Comparison of ENCODE assay signal across 9 mouse cellular contexts in genomic region chr15:82921559-82921958, GRCm38 (mm10).
DNase-seq lines count a peak whose midpoint lies in the region; ATAC-seq and TF ChIP-seq lines count a peak whose summit lies in the region.
"Had no signal": no experiment of that assay in that cellular context is flagged by ENCODE, and none has a peak within 500 bp of the region (broad histone marks: within the 10 kb centered on the region; RNA-seq: fewer than 3 reads in every experiment).

No protein-coding gene starts in this region.

- DNase-seq in heart, adult 8-10 months (ENCODE audit: low spot score): no peak
- no peak for DNase-seq in lung, embryonic 14.5 days
- DNase-seq in lung, postnatal 36 days: no peak
- DNase-seq in thymus, postnatal 14 days: no peak
- no peak for DNase-seq in natural killer cell, adult 2 months (ENCODE audit: low spot score in 2 of 2)

- TF ChIP-seq CTCF in lung, embryonic 14.5 days (IDR thresholded peaks at IDR 0.05; ENCODE audit: low read depth): no peak

- H3K4me2 ChIP-seq in heart, embryonic 13.5 days: peak overlapping the region; percentile 66
- peak overlapping the region; percentile 45 for H3K4me2 ChIP-seq in lung, embryonic 14.5 days
- H3K4me2 ChIP-seq in forebrain, embryonic 16.5 days (ENCODE audit: low read length): peak overlapping the region; percentile 30
- peak overlapping the region; percentile 32; the same call in 1 of the 2 replicates for H3K4me2 ChIP-seq in midbrain, embryonic 15.5 days

- no peak for ATAC-seq in heart, embryonic 13.5 days (ENCODE audit: extremely low read depth, insufficient number of reproducible peaks, low FRiP score, low TSS enrichment)
- 0 out of 2 replicates have a peak, but pooled peaks have one; percentile 6 for ATAC-seq in lung, embryonic 14.5 days (ENCODE audit: insufficient read depth)
- ATAC-seq in forebrain, embryonic 16.5 days: peak; percentile 1
- 0 out of 2 replicates have a peak, but pooled peaks have one; percentile 1 for ATAC-seq in midbrain, embryonic 15.5 days (replicated peaks)

- WGBS in heart, embryonic 13.5 days: 28% methylated on average over 1 of the region's 1 CpGs
- 0% methylated on average over 1 of the region's 1 CpGs for WGBS in lung, embryonic 14.5 days
- 5% methylated on average over 1 of the region's 1 CpGs for WGBS in forebrain, embryonic 16.5 days
- WGBS in midbrain, embryonic 15.5 days: 18% methylated on average over 1 of the region's 1 CpGs

- 0 out of 2 replicates have a peak overlapping the region, but pooled peaks have one; percentile 43 for H3K27ac ChIP-seq in heart, embryonic 13.5 days (replicated peaks)
- 0 out of 2 replicates have a peak overlapping the region, but pooled peaks have one; percentile 72 for H3K27ac ChIP-seq in lung, embryonic 14.5 days (ENCODE audit: low read depth)
- peak overlapping the region; percentile 82 for H3K27ac ChIP-seq in forebrain, embryonic 16.5 days (ENCODE audit: low read length)
- H3K27ac ChIP-seq in midbrain, embryonic 15.5 days: peak overlapping the region; percentile 78
- H3K27ac ChIP-seq: liver, embryonic 14.5 days had no signal

- peaks cover 77% of the 10 kb centered on the region for H3K4me1 ChIP-seq in heart, embryonic 13.5 days
- peaks cover 58% of the 10 kb centered on the region for H3K4me1 ChIP-seq in lung, embryonic 14.5 days (ENCODE audit: insufficient read depth)
- peaks cover 79% of the 10 kb centered on the region for H3K4me1 ChIP-seq in forebrain, embryonic 16.5 days (replicated peaks; ENCODE audit: control insufficient read depth, insufficient read depth, low read length)
- peaks cover 97% of the 10 kb centered on the region for H3K4me1 ChIP-seq in midbrain, embryonic 15.5 days

- H3K9me3 ChIP-seq in heart, embryonic 13.5 days: no peaks in the 10 kb centered on the region
- H3K9me3 ChIP-seq in lung, embryonic 14.5 days (ENCODE audit: low read depth, low read length): no peaks in the 10 kb centered on the region
- H3K9me3 ChIP-seq in forebrain, embryonic 16.5 days (ENCODE audit: control insufficient read depth, low read length): no peaks in the 10 kb centered on the region
- H3K9me3 ChIP-seq in midbrain, embryonic 15.5 days: no peaks in the 10 kb centered on the region

- no peaks in the 10 kb centered on the region for H3K36me3 ChIP-seq in heart, embryonic 13.5 days
- H3K36me3 ChIP-seq in lung, embryonic 14.5 days (ENCODE audit: insufficient read depth): no peaks in the 10 kb centered on the region
- no peaks in the 10 kb centered on the region for H3K36me3 ChIP-seq in forebrain, embryonic 16.5 days (ENCODE audit: control insufficient read depth, insufficient read depth)
- H3K36me3 ChIP-seq in midbrain, embryonic 15.5 days (replicated peaks): no peaks in the 10 kb centered on the region

- H3K9ac ChIP-seq in heart, embryonic 13.5 days: no peak overlapping the region
- H3K9ac ChIP-seq in lung, embryonic 14.5 days: no peak overlapping the region
- peak overlapping the region; percentile 33; the same call in 1 of the 2 replicates for H3K9ac ChIP-seq in forebrain, embryonic 16.5 days (replicated peaks; ENCODE audit: low read depth, low read length)
- H3K9ac ChIP-seq in midbrain, embryonic 15.5 days: no peak overlapping the region
- H3K9ac ChIP-seq: liver, embryonic 14.5 days had no signal

- H3K27me3 ChIP-seq in heart, embryonic 13.5 days (replicated peaks): peaks cover 52% of the 10 kb centered on the region
- no peaks in the 10 kb centered on the region for H3K27me3 ChIP-seq in lung, embryonic 14.5 days (ENCODE audit: insufficient read depth, low read length)
- no peaks in the 10 kb centered on the region for H3K27me3 ChIP-seq in forebrain, embryonic 16.5 days (replicated peaks; ENCODE audit: control insufficient read depth, insufficient read depth, low read length)
- no peaks in the 10 kb centered on the region for H3K27me3 ChIP-seq in midbrain, embryonic 15.5 days (replicated peaks)

- no peak overlapping the region for H3K4me3 ChIP-seq in heart, embryonic 13.5 days
- H3K4me3 ChIP-seq in lung, embryonic 14.5 days (ENCODE audit: low read depth, low read length): no peak overlapping the region
- H3K4me3 ChIP-seq in forebrain, embryonic 16.5 days (replicated peaks; ENCODE audit: low read length): no peak overlapping the region
- no peak overlapping the region for H3K4me3 ChIP-seq in midbrain, embryonic 15.5 days
